Mouse (Mus musculus): ENCODE measurements around the gene Tuba4a. TPM values are rescaled to one million over a fixed set of nuclear protein-coding genes. Genes with fewer than 3 reads are reported as not detected.
A peak's percentile ranks its signal among the peaks of the same experiment; 100 is the strongest.

Tuba4a gene
- polyA plus RNA-seq, 1 experiment, result 585 TPM

DNA sequence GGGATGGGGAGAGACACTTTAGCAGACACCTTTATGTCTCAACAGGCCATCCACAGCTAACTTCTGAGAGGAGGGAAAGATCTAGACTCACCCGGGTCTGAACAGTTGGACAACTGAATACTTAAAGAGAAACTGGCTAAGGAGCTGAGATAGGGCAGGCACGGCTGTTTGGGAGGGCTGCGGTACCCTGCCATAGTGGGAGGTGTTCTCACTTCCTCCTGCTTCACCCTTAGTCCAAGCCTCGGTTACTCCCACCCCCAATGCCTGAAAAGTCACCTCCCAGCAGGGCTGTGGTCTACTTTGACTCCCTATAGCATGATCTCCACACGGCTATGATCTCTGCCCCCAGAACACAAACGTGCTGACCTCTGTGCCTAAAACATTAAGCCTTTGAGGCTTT, 3.9 kb upstream of the Tuba4a start:
- Histone ChIP-seq H3K9me3 (no peaks in the 10 kb centered on the region), H3K4me1 (peaks cover 93% of the 10 kb centered on the region)
- no peak for TF ChIP-seq GATA1 (IDR thresholded peaks at IDR 0.05; ENCODE audit: borderline replicate concordance, low read length)
- TF ChIP-seq FLI1 (IDR thresholded peaks at IDR 0.05; ENCODE audit: low read length), result no peak

DNA sequence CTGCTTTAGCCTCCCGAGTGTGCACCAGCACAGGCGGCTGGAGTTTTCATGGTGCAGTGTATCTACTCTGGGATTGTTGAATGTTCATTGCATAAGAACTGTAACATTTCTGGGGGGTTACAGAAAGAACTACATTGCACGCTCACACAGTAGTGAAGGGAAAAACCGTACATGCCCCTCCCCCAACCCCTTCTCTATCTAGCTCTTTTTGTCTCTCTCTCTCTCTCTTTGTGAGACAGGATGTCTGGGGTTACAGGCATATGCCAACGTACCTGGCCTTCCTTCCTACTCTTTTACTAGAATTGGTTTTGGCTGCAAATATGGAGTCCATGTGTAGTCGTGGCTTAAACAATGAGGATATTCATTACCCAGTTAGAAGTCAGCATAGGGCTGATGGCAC, 3.3 kb upstream of the Tuba4a start:
- H3K36me3 ChIP-seq (replicated peaks; ENCODE audit: low read length), result peaks cover 3% of the 10 kb centered on the region
- H3K4me3 ChIP-seq (replicated peaks), result no peak overlapping the region
- no peaks in the 10 kb centered on the region for H3K9me3 ChIP-seq
- no peaks in the 10 kb centered on the region for H3K27me3 ChIP-seq (replicated peaks)
- H3K4me1 ChIP-seq, result peaks cover 87% of the 10 kb centered on the region
- TF ChIP-seq GATA1 (IDR thresholded peaks at IDR 0.05; ENCODE audit: borderline replicate concordance, low read length) (no peak), FLI1 (IDR thresholded peaks at IDR 0.05; ENCODE audit: low read length) (no peak)

More for the DNA sequence above, 3.9 kb upstream of the Tuba4a start:
- H3K4me3 ChIP-seq (replicated peaks), result peak overlapping the region; percentile 67
- no peaks in the 10 kb centered on the region for H3K27me3 ChIP-seq (replicated peaks)
- no peaks in the 10 kb centered on the region for H3K36me3 ChIP-seq (replicated peaks; ENCODE audit: low read length)

DNA sequence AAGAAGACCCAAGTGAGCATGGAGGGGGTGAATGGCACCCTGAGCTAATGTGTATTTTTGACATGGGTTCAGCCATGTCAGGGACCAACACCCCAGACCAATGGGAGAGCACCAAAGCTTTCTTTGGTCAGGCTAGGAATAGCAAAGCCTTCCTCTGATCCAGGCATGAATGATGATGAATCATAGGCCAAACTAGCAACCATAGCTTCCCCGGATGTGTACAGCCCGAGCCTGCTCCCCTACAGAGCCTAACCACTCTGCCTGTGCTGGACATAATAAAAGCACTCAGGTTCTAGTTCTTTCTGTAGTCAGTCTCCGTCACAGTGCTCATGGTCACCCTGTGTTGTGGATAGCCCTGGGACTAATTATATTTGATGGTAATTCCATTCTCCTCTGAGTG, 1.9 kb upstream of the Tuba4a start:
- Histone ChIP-seq H3K4me3 (replicated peaks) (peak overlapping the region; percentile 3), H3K4me1 (peaks cover 83% of the 10 kb centered on the region), H3K27me3 (replicated peaks) (no peaks in the 10 kb centered on the region), H3K9me3 (no peaks in the 10 kb centered on the region), H3K36me3 (replicated peaks; ENCODE audit: low read length) (peaks cover 17% of the 10 kb centered on the region)
- TF ChIP-seq GATA1 (IDR thresholded peaks at IDR 0.05; ENCODE audit: borderline replicate concordance, low read length) (no peak), FLI1 (IDR thresholded peaks at IDR 0.05; ENCODE audit: low read length) (no peak)

DNA sequence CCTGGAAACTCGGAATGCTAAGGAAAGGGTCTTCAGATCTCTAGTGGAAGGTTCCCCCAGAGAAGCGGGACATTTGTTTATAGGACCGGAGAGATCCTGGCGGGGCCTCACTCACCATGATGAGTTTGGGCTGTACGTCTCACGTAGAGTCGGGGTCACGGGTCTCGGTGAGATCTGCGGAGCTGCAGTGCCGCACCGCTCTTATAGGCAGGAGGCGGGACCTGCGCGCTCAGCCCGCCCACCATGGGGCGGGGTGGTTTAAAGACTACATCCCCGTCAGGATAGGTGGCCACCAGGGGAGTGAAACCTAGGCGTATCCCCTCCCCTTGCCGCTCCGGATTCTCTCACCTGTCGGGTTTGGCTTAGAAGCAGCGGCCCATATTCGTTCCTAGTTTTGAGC, 587 bp downstream of the Tuba4a start:
- H3K27me3 ChIP-seq (replicated peaks), result no peaks in the 10 kb centered on the region
- H3K9me3 ChIP-seq, result no peaks in the 10 kb centered on the region
- H3K36me3 ChIP-seq (replicated peaks; ENCODE audit: low read length), result peaks cover 41% of the 10 kb centered on the region
- TF ChIP-seq GATA1 (IDR thresholded peaks at IDR 0.05; ENCODE audit: borderline replicate concordance, low read length) (no peak), FLI1 (IDR thresholded peaks at IDR 0.05; ENCODE audit: low read length) (no peak)
- H3K4me1 ChIP-seq, result peaks cover 83% of the 10 kb centered on the region
- H3K4me3 ChIP-seq (replicated peaks), result peak overlapping the region; percentile 96

DNA sequence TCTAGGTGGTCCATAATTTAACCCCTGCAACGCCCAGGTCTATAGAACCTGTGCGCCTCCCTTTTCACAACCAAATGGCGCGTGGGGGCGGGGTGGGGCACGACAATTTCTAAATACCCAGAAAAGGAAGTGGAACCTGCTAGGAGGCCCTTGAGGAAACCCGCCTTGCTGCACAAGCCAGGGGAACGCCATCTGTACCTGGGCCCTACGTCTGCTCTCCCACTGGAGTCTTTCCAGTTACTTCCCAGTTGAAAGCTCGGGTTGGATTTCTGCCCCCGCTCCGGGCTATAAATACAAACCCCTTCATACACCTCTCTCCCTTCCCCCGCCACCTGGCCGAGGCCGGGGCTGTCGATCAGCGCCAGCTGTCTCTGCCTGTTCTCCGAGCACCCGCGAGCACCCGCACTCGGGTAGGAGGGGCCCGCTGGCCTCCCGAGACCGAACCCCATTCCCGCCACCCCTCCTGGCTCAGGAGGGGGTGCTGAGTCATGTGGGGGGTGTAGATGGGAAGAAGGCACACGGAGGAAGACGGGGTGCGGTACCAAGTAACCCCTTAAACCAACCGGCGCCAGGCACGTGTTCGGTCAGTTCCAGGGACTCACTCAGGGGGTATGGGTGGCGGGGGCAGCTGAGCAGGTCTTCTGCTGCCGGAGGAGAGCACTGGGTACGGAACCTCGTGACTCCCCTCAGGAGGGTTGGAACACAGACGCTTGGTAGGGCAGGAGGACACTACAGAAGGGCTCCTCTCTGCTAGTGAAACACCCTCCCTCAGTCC, 1.3 kb downstream of the Tuba4a start:
- peaks cover 48% of the 10 kb centered on the region for H3K36me3 ChIP-seq (replicated peaks; ENCODE audit: low read length)
- H3K4me3 ChIP-seq (replicated peaks), result peak overlapping the region; percentile 96
- H3K27me3 ChIP-seq (replicated peaks), result no peaks in the 10 kb centered on the region
- peaks cover 83% of the 10 kb centered on the region for H3K4me1 ChIP-seq
- TF ChIP-seq FLI1 (IDR thresholded peaks at IDR 0.05; ENCODE audit: low read length), result no peak
- TF ChIP-seq GATA1 (IDR thresholded peaks at IDR 0.05; ENCODE audit: borderline replicate concordance, low read length), result no peak
- H3K9me3 ChIP-seq, result no peaks in the 10 kb centered on the region

DNA sequence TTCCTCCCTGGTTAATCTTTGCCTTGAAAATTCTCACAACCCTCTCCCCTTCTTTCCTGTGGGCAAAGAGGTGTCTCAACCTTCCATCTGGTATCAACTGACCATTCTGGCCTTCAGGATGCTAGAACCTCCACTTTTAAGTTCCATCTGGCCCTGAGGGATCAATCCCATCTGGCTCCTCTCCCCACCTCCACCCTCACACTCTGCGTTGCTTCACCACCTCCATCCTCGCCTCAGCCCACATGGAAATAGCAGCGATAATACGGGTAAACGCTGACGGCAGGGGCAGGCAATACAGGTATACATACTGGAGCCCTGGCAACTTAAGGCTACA, 1.8 kb downstream of the Tuba4a start:
- H3K36me3 ChIP-seq (replicated peaks; ENCODE audit: low read length), result peaks cover 53% of the 10 kb centered on the region

DNA sequence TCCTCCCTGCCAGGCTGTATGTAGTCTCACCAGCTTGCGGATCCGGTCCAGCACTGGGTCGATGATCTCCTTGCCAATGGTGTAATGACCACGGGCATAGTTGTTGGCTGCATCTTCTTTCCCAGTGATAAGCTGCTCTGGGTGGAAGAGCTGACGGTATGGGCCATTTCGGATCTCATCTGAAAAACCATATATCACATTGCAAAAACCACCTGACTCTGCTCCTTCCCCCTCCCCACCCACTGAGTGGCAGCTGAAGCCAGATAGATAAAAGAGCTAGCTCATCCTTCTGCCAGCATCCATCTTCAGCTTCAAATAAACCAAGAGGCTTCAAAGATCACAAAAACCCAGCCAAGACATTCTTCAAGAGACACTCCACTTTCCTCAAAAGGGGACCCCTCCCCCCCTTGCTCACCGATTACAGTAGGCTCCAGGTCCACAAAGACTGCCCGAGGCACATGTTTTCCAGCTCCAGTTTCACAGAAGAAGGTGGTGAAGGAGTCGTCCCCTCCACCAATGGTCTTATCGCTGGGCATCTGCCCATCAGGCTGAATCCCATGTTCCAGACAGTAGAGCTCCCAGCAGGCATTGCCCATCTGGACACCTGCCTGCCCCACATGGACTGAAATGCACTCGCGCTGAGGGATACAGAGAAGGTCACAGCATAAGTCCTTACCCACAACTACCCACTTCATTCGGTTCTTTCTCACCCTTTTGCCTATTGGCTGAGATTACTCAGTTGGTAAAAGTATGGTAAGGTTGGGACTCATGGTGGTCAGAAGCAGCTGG, 2.7 kb downstream of the Tuba4a start:
- H3K36me3 ChIP-seq (replicated peaks; ENCODE audit: low read length), result peaks cover 62% of the 10 kb centered on the region
- H3K9me3 ChIP-seq, result no peaks in the 10 kb centered on the region
- peaks cover 83% of the 10 kb centered on the region for H3K4me1 ChIP-seq
- no peaks in the 10 kb centered on the region for H3K27me3 ChIP-seq (replicated peaks)
- peak overlapping the region; percentile 96 for H3K4me3 ChIP-seq (replicated peaks)
- TF ChIP-seq FLI1 (IDR thresholded peaks at IDR 0.05; ENCODE audit: low read length) (no peak), GATA1 (IDR thresholded peaks at IDR 0.05; ENCODE audit: borderline replicate concordance, low read length) (no peak)

More for the DNA sequence above, 1.8 kb downstream of the Tuba4a start:
- Histone ChIP-seq H3K9me3 (no peaks in the 10 kb centered on the region), H3K4me3 (replicated peaks) (peak overlapping the region; percentile 96), H3K27me3 (replicated peaks) (no peaks in the 10 kb centered on the region), H3K4me1 (peaks cover 83% of the 10 kb centered on the region)
- no peak for TF ChIP-seq FLI1 (IDR thresholded peaks at IDR 0.05; ENCODE audit: low read length)
- no peak for TF ChIP-seq GATA1 (IDR thresholded peaks at IDR 0.05; ENCODE audit: borderline replicate concordance, low read length)

DNA sequence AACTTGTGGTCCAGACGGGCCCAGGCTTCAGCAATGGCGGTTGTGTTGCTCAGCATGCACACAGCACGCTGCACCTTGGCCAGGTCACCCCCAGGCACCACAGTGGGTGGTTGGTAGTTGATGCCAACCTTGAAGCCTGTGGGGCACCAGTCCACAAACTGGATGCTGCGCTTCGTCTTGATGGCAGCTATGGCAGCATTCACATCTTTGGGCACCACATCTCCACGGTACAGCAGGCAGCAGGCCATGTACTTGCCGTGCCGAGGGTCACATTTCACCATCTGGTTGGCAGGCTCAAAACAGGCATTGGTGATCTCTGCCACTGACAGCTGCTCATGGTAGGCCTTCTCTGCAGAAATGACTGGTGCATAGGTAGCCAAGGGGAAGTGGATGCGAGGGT, 3.9 kb downstream of the Tuba4a start:
- Histone ChIP-seq H3K36me3 (replicated peaks; ENCODE audit: low read length) (peaks cover 71% of the 10 kb centered on the region), H3K4me3 (replicated peaks) (peak overlapping the region; percentile 96), H3K9me3 (no peaks in the 10 kb centered on the region), H3K27me3 (replicated peaks) (no peaks in the 10 kb centered on the region), H3K4me1 (peaks cover 82% of the 10 kb centered on the region)
- TF ChIP-seq FLI1 (IDR thresholded peaks at IDR 0.05; ENCODE audit: low read length) (no peak), GATA1 (IDR thresholded peaks at IDR 0.05; ENCODE audit: borderline replicate concordance, low read length) (no peak)

DNA sequence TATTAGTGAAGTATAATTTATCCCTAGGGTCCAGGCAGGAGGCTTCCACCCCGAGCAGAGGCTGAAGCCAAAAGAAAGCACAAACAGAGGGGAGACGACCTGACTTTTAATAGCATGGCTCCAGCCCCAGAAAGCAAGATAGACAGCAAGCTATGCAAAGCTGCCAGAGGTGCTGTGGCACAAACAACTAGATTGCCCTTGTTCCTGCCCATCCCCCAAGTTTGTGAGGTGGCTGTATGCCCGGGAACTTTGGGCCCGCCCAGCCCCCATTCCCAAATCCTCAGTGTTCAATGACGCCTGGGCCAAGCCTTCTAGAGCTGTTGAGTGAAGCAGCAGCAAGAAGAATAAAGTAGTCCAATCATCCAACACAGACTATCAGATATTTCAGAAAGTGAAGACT, 4.8 kb downstream of the Tuba4a start:
- H3K9me3 ChIP-seq, result no peaks in the 10 kb centered on the region
- TF ChIP-seq FLI1 (IDR thresholded peaks at IDR 0.05; ENCODE audit: low read length) (no peak), GATA1 (IDR thresholded peaks at IDR 0.05; ENCODE audit: borderline replicate concordance, low read length) (no peak)
- no peaks in the 10 kb centered on the region for H3K27me3 ChIP-seq (replicated peaks)
- peak overlapping the region; percentile 96 for H3K4me3 ChIP-seq (replicated peaks)
- H3K36me3 ChIP-seq (replicated peaks; ENCODE audit: low read length), result peaks cover 71% of the 10 kb centered on the region
- H3K4me1 ChIP-seq, result peaks cover 78% of the 10 kb centered on the region

DNA sequence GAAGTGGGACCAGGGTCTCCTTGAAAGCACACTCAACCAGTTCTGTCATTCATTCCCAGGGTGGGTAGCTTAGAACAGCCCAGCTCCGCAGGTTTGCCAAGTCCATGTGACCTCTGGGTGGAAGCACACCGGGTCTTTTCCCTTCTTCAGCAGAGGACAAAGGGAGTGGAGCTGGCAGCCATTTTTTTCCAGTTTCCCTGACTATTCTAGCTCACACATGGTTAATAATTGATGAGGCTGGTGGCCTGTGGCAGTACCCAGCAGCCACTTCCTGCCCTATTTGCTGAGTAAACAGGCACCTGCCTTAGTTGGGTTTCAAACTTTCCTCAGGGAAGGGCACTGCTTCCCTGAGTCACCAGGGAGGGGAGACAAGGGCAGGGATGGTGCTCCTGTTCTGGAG, 5.2 kb downstream of the Tuba4a start:
- no peaks in the 10 kb centered on the region for H3K9me3 ChIP-seq
- peaks cover 71% of the 10 kb centered on the region for H3K36me3 ChIP-seq (replicated peaks; ENCODE audit: low read length)
- H3K27me3 ChIP-seq (replicated peaks), result no peaks in the 10 kb centered on the region
- peak overlapping the region; percentile 96 for H3K4me3 ChIP-seq (replicated peaks)
- H3K4me1 ChIP-seq, result peaks cover 78% of the 10 kb centered on the region
- TF ChIP-seq GATA1 (IDR thresholded peaks at IDR 0.05; ENCODE audit: borderline replicate concordance, low read length), result no peak
- TF ChIP-seq FLI1 (IDR thresholded peaks at IDR 0.05; ENCODE audit: low read length), result no peak
